ENCODE assay signal across 9 mouse cellular contexts in the genomic region with DNA sequence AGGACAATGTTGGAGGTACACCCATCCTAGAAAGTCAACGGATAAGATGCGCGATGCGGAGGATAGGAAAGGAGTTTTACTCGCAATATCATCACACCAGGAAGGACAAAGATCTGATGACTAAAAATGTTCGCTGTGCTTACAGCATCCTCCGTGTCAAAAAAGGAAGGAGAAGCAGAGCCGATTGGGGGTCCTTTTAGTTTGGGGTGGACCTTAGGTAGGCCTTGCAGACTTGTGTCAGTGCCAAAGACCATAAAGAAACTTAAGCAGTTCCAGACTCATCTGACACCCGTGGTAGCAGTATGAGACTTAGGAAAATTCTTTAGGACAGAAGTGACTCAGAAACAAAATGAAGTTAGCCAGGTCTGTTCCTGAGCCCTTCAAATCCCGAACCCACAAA. TPM values are rescaled to one million over a fixed set of nuclear protein-coding genes. Genes with fewer than 3 reads are reported as not detected.
DNase-seq lines count a peak whose midpoint lies in the region; ATAC-seq and TF ChIP-seq lines count a peak whose summit lies in the region.
"Not testable (repeated sequence)": the region's sequence is repeated elsewhere in the genome, so short reads cannot be mapped to it uniquely, and the experiment has no call there.
"Had no signal": no experiment of that assay in that cellular context is flagged by ENCODE, and none has a peak within 500 bp of the region (broad histone marks: within the 10 kb centered on the region; RNA-seq: fewer than 3 reads in every experiment).

No protein-coding gene starts in this region.

- peak; percentile 1 for DNase-seq in brain, embryonic 14.5 days (ENCODE audit: low read depth)
- DNase-seq in intestine, embryonic 14.5 days (ENCODE audit: low spot score); limb, embryonic 14.5 days (ENCODE audit: low spot score): not testable (repeated sequence)

- H3K36me3 ChIP-seq in heart, embryonic 12.5 days, result peaks cover 17% of the 10 kb centered on the region
- H3K36me3 ChIP-seq in intestine, embryonic 14.5 days (ENCODE audit: control insufficient read depth, insufficient read depth, low read length), result peaks cover 28% of the 10 kb centered on the region
- H3K36me3 ChIP-seq in limb, embryonic 14.5 days (ENCODE audit: control insufficient read depth, insufficient read depth, low read length), result peaks cover 16% of the 10 kb centered on the region
- H3K36me3 ChIP-seq in macrophage (ENCODE audit: inconsistent target); neural tube, embryonic 13.5 days: not testable (repeated sequence)

- not testable (repeated sequence) for TF ChIP-seq POLR2A in brain, embryonic 14.5 days (IDR thresholded peaks at IDR 0.05; ENCODE audit: borderline replicate concordance, extremely low read depth, insufficient read depth, insufficient read length, poor library complexity, severe bottlenecking); limb, embryonic 14.5 days (IDR thresholded peaks at IDR 0.05; ENCODE audit: borderline replicate concordance, extremely low read depth, insufficient read depth, insufficient read length)

- not testable (repeated sequence) for H3K9me3 ChIP-seq in heart, embryonic 12.5 days (replicated peaks); intestine, embryonic 14.5 days (ENCODE audit: control insufficient read depth, low read length); limb, embryonic 14.5 days (ENCODE audit: control insufficient read depth, low read length); neural tube, embryonic 13.5 days

- H3K79me2 ChIP-seq in macrophage (ENCODE audit: inconsistent target), result peaks cover 41% of the 10 kb centered on the region

- H3K27me3 ChIP-seq in heart, embryonic 12.5 days (replicated peaks); intestine, embryonic 14.5 days (replicated peaks; ENCODE audit: control insufficient read depth, insufficient read depth, low read length); limb, embryonic 14.5 days (ENCODE audit: control insufficient read depth, insufficient read depth, low read length); neural tube, embryonic 13.5 days: not testable (repeated sequence)

- H3K4me3 ChIP-seq in heart, embryonic 12.5 days, result peak overlapping the region; percentile 92
- H3K4me3 ChIP-seq in intestine, embryonic 14.5 days (ENCODE audit: low read depth, low read length), result peak overlapping the region; percentile 97
- H3K4me3 ChIP-seq in limb, embryonic 14.5 days (replicated peaks; ENCODE audit: low read length), result peak overlapping the region; percentile 77
- peak overlapping the region; percentile 32 for H3K4me3 ChIP-seq in macrophage (ENCODE audit: inconsistent target)
- H3K4me3 ChIP-seq in neural tube, embryonic 13.5 days, result peak overlapping the region; percentile 64

- peaks cover 34% of the 10 kb centered on the region for H3K4me1 ChIP-seq in heart, embryonic 12.5 days (replicated peaks)
- H3K4me1 ChIP-seq in intestine, embryonic 14.5 days (replicated peaks; ENCODE audit: control insufficient read depth, insufficient read depth, low read length), result peaks cover 21% of the 10 kb centered on the region
- peaks cover 16% of the 10 kb centered on the region; the same call in 1 of the 2 replicates for H3K4me1 ChIP-seq in limb, embryonic 14.5 days (ENCODE audit: control insufficient read depth, insufficient read depth, low read length)
- peaks cover 33% of the 10 kb centered on the region for H3K4me1 ChIP-seq in neural tube, embryonic 13.5 days (replicated peaks)

- peak; percentile 9; the same call in 1 of the 2 replicates for ATAC-seq in erythroid progenitor cell, adult 5-6 weeks (replicated peaks; ENCODE audit: low FRiP score, poor library complexity, severe bottlenecking)
- not testable (repeated sequence) for ATAC-seq in heart, embryonic 12.5 days (ENCODE audit: insufficient number of reproducible peaks, low FRiP score)
- 0 out of 2 replicates have a peak, but pooled peaks have one; percentile 0 for ATAC-seq in intestine, embryonic 14.5 days (replicated peaks; ENCODE audit: low FRiP score, low TSS enrichment, low read depth)
- peak; percentile 30; the same call in 1 of the 2 replicates for ATAC-seq in limb, embryonic 14.5 days (ENCODE audit: low FRiP score, low read depth)
- peak; percentile 6; the same call in 1 of the 2 replicates for ATAC-seq in neural tube, embryonic 13.5 days (ENCODE audit: low read depth)

- peak overlapping the region; percentile 53 for H3K4me2 ChIP-seq in heart, embryonic 12.5 days
- H3K4me2 ChIP-seq in intestine, embryonic 14.5 days (ENCODE audit: low read length), result peak overlapping the region; percentile 45
- H3K4me2 ChIP-seq in limb, embryonic 14.5 days (replicated peaks; ENCODE audit: low read depth, low read length, severe bottlenecking), result peak overlapping the region; percentile 32; the same call in 1 of the 2 replicates
- peak overlapping the region; percentile 97 for H3K4me2 ChIP-seq in neural tube, embryonic 13.5 days

- H3K27ac ChIP-seq in heart, embryonic 12.5 days (ENCODE audit: poor library complexity, severe bottlenecking), result peak overlapping the region; percentile 95
- H3K27ac ChIP-seq in intestine, embryonic 14.5 days (ENCODE audit: low read depth), result peak overlapping the region; percentile 69; the same call in 1 of the 2 replicates
- H3K27ac ChIP-seq in limb, embryonic 14.5 days (replicated peaks; ENCODE audit: low read depth, low read length), result peak overlapping the region; percentile 65
- peak overlapping the region; percentile 28; the same call in 1 of the 2 replicates for H3K27ac ChIP-seq in macrophage
- H3K27ac ChIP-seq in neural tube, embryonic 13.5 days (replicated peaks), result peak overlapping the region; percentile 62

- WGBS in heart, embryonic 12.5 days, result 3% methylated on average over 10 of the region's 10 CpGs
- WGBS in intestine, embryonic 14.5 days, result under 1% methylated on average over 6 of the region's 10 CpGs
- WGBS in limb, embryonic 14.5 days, result 5% methylated on average over 7 of the region's 10 CpGs
- WGBS in macrophage (ENCODE audit: missing documents), result 0% methylated on average over 4 of the region's 10 CpGs
- 6% methylated on average over 10 of the region's 10 CpGs for WGBS in neural tube, embryonic 13.5 days

- not testable (repeated sequence) for H3K9ac ChIP-seq in heart, embryonic 12.5 days
- H3K9ac ChIP-seq in intestine, embryonic 14.5 days (ENCODE audit: low read length), result peak overlapping the region; percentile 42
- peak overlapping the region; percentile 97 for H3K9ac ChIP-seq in limb, embryonic 14.5 days (ENCODE audit: low read depth, low read length, severe bottlenecking)
- H3K9ac ChIP-seq in neural tube, embryonic 13.5 days, result peak overlapping the region; percentile 62

- TF ChIP-seq CTCF in brain, embryonic 14.5 days (IDR thresholded peaks at IDR 0.05; ENCODE audit: borderline replicate concordance, extremely low read depth, insufficient read depth, insufficient read length), result not testable (repeated sequence)

RNA-seq across cellular contexts. Expression of a gene that starts 0.6 kb away (rescaled TPM):
- polyA plus RNA-seq in brain, embryonic 14.5 days (2012; rRNA removed), result 76.2 and 82.0 TPM in 2 replicates
- 121 and 133 TPM in 2 replicates for total RNA-seq in erythroid progenitor cell, adult 5-6 weeks (2015; ENCODE audit: low replicate concordance)
- 138 and 218 TPM in 2 replicates for total RNA-seq in erythroid progenitor cell, adult 5-6 weeks (2017; ENCODE audit: low replicate concordance)
- polyA plus RNA-seq in heart, embryonic 12.5 days (2016; fragmentation: Nextera tagmentation; extraction: Ambion mirVana), result 24.0 and 24.9 TPM in 2 replicates
- polyA plus RNA-seq in intestine, embryonic 14.5 days (2014; fragmentation: Nextera tagmentation; extraction: Ambion mirVana), result 37.5 and 39.4 TPM in 2 replicates
- polyA plus RNA-seq in limb, embryonic 14.5 days (2012; rRNA removed), result 79.7 and 82.6 TPM in 2 replicates
- 35.0 and 39.1 TPM in 2 replicates for polyA plus RNA-seq in limb, embryonic 14.5 days (2014; fragmentation: Nextera tagmentation; extraction: Ambion mirVana)
- 100 to 1,000 TPM in 2 of 26 experiments, 10 to 100 TPM in 24; 19.3 to 114 (median 65.8) TPM for total RNA-seq in macrophage (2018; cell fraction: chromatin; rRNA removed)
- total RNA-seq in macrophage (2018; cell fraction: cytosol; rRNA removed), result 10 to 100 TPM in 12 of 26 experiments, 1 to 10 TPM in 14; 5.0 to 15.1 (median 9.8) TPM
- 10 to 100 TPM; 13.9 to 81.3 (median 31.8) TPM for total RNA-seq in macrophage (2018; cell fraction: nucleus; rRNA removed)
- 11.3 to 17.8 TPM (median 12.9 TPM) in 3 replicates for polyA plus RNA-seq in macrophage (2018)
- 31.2 and 34.0 TPM in 2 replicates for polyA plus RNA-seq in neural tube, embryonic 13.5 days (2015; fragmentation: Nextera tagmentation; extraction: Ambion mirVana)

RNA-seq across cellular contexts. Expression of a gene that starts 31.5 kb away (rescaled TPM):
- polyA plus RNA-seq in brain, embryonic 14.5 days (2012; rRNA removed), result 0.14 TPM in 1 of 2 replicates, not detected in the other
- total RNA-seq in erythroid progenitor cell, adult 5-6 weeks (2015; ENCODE audit: low replicate concordance), result not detected in 2 replicates
- total RNA-seq in erythroid progenitor cell, adult 5-6 weeks (2017; ENCODE audit: low replicate concordance), result 4.1 TPM in 1 of 2 replicates, not detected in the other
- polyA plus RNA-seq in heart, embryonic 12.5 days (2016; fragmentation: Nextera tagmentation; extraction: Ambion mirVana), result 1.2 and 1.7 TPM in 2 replicates
- polyA plus RNA-seq in intestine, embryonic 14.5 days (2014; fragmentation: Nextera tagmentation; extraction: Ambion mirVana), result 4.4 TPM in 1 of 2 replicates, not detected in the other
- 0.53 TPM in 1 of 2 replicates, not detected in the other for polyA plus RNA-seq in limb, embryonic 14.5 days (2012; rRNA removed)
- 3.4 TPM in 1 of 2 replicates, not detected in the other for polyA plus RNA-seq in limb, embryonic 14.5 days (2014; fragmentation: Nextera tagmentation; extraction: Ambion mirVana)
- total RNA-seq in macrophage (2018; cell fraction: chromatin; rRNA removed), result not detected
- total RNA-seq in macrophage (2018; cell fraction: cytosol; rRNA removed), result under 1 TPM in 1 of 26 experiments, not detected in 25; 0.31 TPM
- 1 to 10 TPM in 1 of 26 experiments, not detected in 25; 2.6 TPM for total RNA-seq in macrophage (2018; cell fraction: nucleus; rRNA removed)
- not detected in 3 replicates for polyA plus RNA-seq in macrophage (2018)
- 1.2 and 4.8 TPM in 2 replicates for polyA plus RNA-seq in neural tube, embryonic 13.5 days (2015; fragmentation: Nextera tagmentation; extraction: Ambion mirVana)
- total RNA-seq: adrenal gland, postnatal 25 days; left cerebral cortex, adult 8-10 months had no signal

RNA-seq across cellular contexts. Expression of a gene that starts 41.1 kb away (rescaled TPM):
- 177 and 190 TPM in 2 replicates for polyA plus RNA-seq in brain, embryonic 14.5 days (2012; rRNA removed)
- 144 and 145 TPM in 2 replicates for total RNA-seq in erythroid progenitor cell, adult 5-6 weeks (2015; ENCODE audit: low replicate concordance)
- total RNA-seq in erythroid progenitor cell, adult 5-6 weeks (2017; ENCODE audit: low replicate concordance), result 76.8 and 133 TPM in 2 replicates
- polyA plus RNA-seq in heart, embryonic 12.5 days (2016; fragmentation: Nextera tagmentation; extraction: Ambion mirVana), result 512 and 519 TPM in 2 replicates
- polyA plus RNA-seq in intestine, embryonic 14.5 days (2014; fragmentation: Nextera tagmentation; extraction: Ambion mirVana), result 725 and 734 TPM in 2 replicates
- polyA plus RNA-seq in limb, embryonic 14.5 days (2012; rRNA removed), result 164 and 276 TPM in 2 replicates
- 524 and 542 TPM in 2 replicates for polyA plus RNA-seq in limb, embryonic 14.5 days (2014; fragmentation: Nextera tagmentation; extraction: Ambion mirVana)
- total RNA-seq in macrophage (2018; cell fraction: chromatin; rRNA removed), result 10 to 100 TPM in 25 of 26 experiments, 1 to 10 TPM in 1; 9.3 to 75.6 (median 18.2) TPM
- 100 to 1,000 TPM in 9 of 26 experiments, 10 to 100 TPM in 17; 69.7 to 126 (median 94.2) TPM for total RNA-seq in macrophage (2018; cell fraction: cytosol; rRNA removed)
- 10 to 100 TPM; 11.8 to 86.2 (median 39.3) TPM for total RNA-seq in macrophage (2018; cell fraction: nucleus; rRNA removed)
- polyA plus RNA-seq in macrophage (2018), result 67.3 to 311 TPM (median 228 TPM) in 3 replicates
- 432 and 457 TPM in 2 replicates for polyA plus RNA-seq in neural tube, embryonic 13.5 days (2015; fragmentation: Nextera tagmentation; extraction: Ambion mirVana)

RNA-seq across cellular contexts. Expression of a gene that starts 41.1 kb away (rescaled TPM):
- polyA plus RNA-seq in brain, embryonic 14.5 days (2012; rRNA removed), result 83.5 and 111 TPM in 2 replicates
- total RNA-seq in erythroid progenitor cell, adult 5-6 weeks (2015; ENCODE audit: low replicate concordance), result 51.2 and 52.4 TPM in 2 replicates
- 20.2 and 30.0 TPM in 2 replicates for total RNA-seq in erythroid progenitor cell, adult 5-6 weeks (2017; ENCODE audit: low replicate concordance)
- polyA plus RNA-seq in heart, embryonic 12.5 days (2016; fragmentation: Nextera tagmentation; extraction: Ambion mirVana), result 57.2 and 61.9 TPM in 2 replicates
- polyA plus RNA-seq in intestine, embryonic 14.5 days (2014; fragmentation: Nextera tagmentation; extraction: Ambion mirVana), result 110 and 117 TPM in 2 replicates
- 108 and 117 TPM in 2 replicates for polyA plus RNA-seq in limb, embryonic 14.5 days (2012; rRNA removed)
- 83.6 and 87.2 TPM in 2 replicates for polyA plus RNA-seq in limb, embryonic 14.5 days (2014; fragmentation: Nextera tagmentation; extraction: Ambion mirVana)
- total RNA-seq in macrophage (2018; cell fraction: chromatin; rRNA removed), result 100 to 1,000 TPM in 15 of 26 experiments, 10 to 100 TPM in 11; 40.9 to 207 (median 119) TPM
- 10 to 100 TPM; 19.5 to 49.5 (median 40.8) TPM for total RNA-seq in macrophage (2018; cell fraction: cytosol; rRNA removed)
- total RNA-seq in macrophage (2018; cell fraction: nucleus; rRNA removed), result 100 to 1,000 TPM in 7 of 26 experiments, 10 to 100 TPM in 19; 32.2 to 191 (median 68.2) TPM
- 38.8 to 85.1 TPM (median 48.0 TPM) in 3 replicates for polyA plus RNA-seq in macrophage (2018)
- polyA plus RNA-seq in neural tube, embryonic 13.5 days (2015; fragmentation: Nextera tagmentation; extraction: Ambion mirVana), result 89.1 and 92.0 TPM in 2 replicates

RNA-seq across cellular contexts. Expression of a gene that starts 54.7 kb away (rescaled TPM):
- 60.4 and 69.0 TPM in 2 replicates for polyA plus RNA-seq in brain, embryonic 14.5 days (2012; rRNA removed)
- 1.4 TPM in 1 of 2 replicates, not detected in the other for total RNA-seq in erythroid progenitor cell, adult 5-6 weeks (2015; ENCODE audit: low replicate concordance)
- total RNA-seq in erythroid progenitor cell, adult 5-6 weeks (2017; ENCODE audit: low replicate concordance), result 2.2 TPM in 1 of 2 replicates, not detected in the other
- polyA plus RNA-seq in heart, embryonic 12.5 days (2016; fragmentation: Nextera tagmentation; extraction: Ambion mirVana), result 29.5 and 33.0 TPM in 2 replicates
- 11.5 and 15.1 TPM in 2 replicates for polyA plus RNA-seq in intestine, embryonic 14.5 days (2014; fragmentation: Nextera tagmentation; extraction: Ambion mirVana)
- 68.2 and 103 TPM in 2 replicates for polyA plus RNA-seq in limb, embryonic 14.5 days (2012; rRNA removed)
- 23.1 and 25.3 TPM in 2 replicates for polyA plus RNA-seq in limb, embryonic 14.5 days (2014; fragmentation: Nextera tagmentation; extraction: Ambion mirVana)
- 10 to 100 TPM in 8 of 26 experiments, 1 to 10 TPM in 18; 1.8 to 16.3 (median 7.2) TPM for total RNA-seq in macrophage (2018; cell fraction: chromatin; rRNA removed)
- 10 to 100 TPM in 9 of 26 experiments, 1 to 10 TPM in 17; 5.0 to 17.8 (median 8.7) TPM for total RNA-seq in macrophage (2018; cell fraction: cytosol; rRNA removed)
- total RNA-seq in macrophage (2018; cell fraction: nucleus; rRNA removed), result 10 to 100 TPM in 12 of 26 experiments, 1 to 10 TPM in 14; 4.2 to 22.1 (median 9.6) TPM
- 6.7 to 9.5 TPM (median 8.9 TPM) in 3 replicates for polyA plus RNA-seq in macrophage (2018)
- polyA plus RNA-seq in neural tube, embryonic 13.5 days (2015; fragmentation: Nextera tagmentation; extraction: Ambion mirVana), result 15.3 and 17.0 TPM in 2 replicates

Comparison
In these comparisons a context has a peak if more than half of its experiments do, and no peak if none do; other contexts are left out.
1. H3K27ac ChIP-seq: peak in every context shown above with its lines; median percentile 95 in heart, embryonic 12.5 days; 69 in intestine, embryonic 14.5 days; 65 in limb, embryonic 14.5 days; 62 in neural tube, embryonic 13.5 days; 28 in macrophage.
2. H3K4me2 ChIP-seq: peak in every context shown above with its lines; median percentile 97 in neural tube, embryonic 13.5 days; 53 in heart, embryonic 12.5 days; 45 in intestine, embryonic 14.5 days; 32 in limb, embryonic 14.5 days.
3. H3K4me3 ChIP-seq: peak in every context shown above with its lines; median percentile 97 in intestine, embryonic 14.5 days; 92 in heart, embryonic 12.5 days; 77 in limb, embryonic 14.5 days; 64 in neural tube, embryonic 13.5 days; 32 in macrophage.